Mouse (Mus musculus) kidney, adult 11 months (tissue): Measurements from ENCODE around the gene Fank1.
"Not testable (repeated sequence)": the region's sequence is repeated elsewhere in the genome, so short reads cannot be mapped to it uniquely, and the experiment has no call there.

ENCODE experiments used
- DNase-seq: peaks from one replicate; pipeline ENCODE4 v3.0.0; 2022

Fank1 gene

GRCm38 (mm10) chr7:133842079-133842478 is 65.4 kb downstream of the Fank1 start:
- DNase-seq, result no peak

- peak; percentile 34 for DNase-seq
Observed at GRCm38 (mm10) chr7:133847175-133847574, 70.5 kb downstream of the Fank1 start.

GRCm38 (mm10) chr7:133848180-133848579 is 71.5 kb downstream of the Fank1 start:
- DNase-seq, result no peak

- no peak for DNase-seq
Observed at GRCm38 (mm10) chr7:133850735-133851134, 74.1 kb downstream of the Fank1 start.

- peak; percentile 52 for DNase-seq
Observed at GRCm38 (mm10) chr7:133856278-133856677, 79.6 kb downstream of the Fank1 start.

- no peak for DNase-seq
Observed at GRCm38 (mm10) chr7:133858506-133858905, 81.8 kb downstream of the Fank1 start.

GRCm38 (mm10) chr7:133859548-133859947 is 82.9 kb downstream of the Fank1 start:
- DNase-seq, result no peak

- DNase-seq, result no peak
Observed at GRCm38 (mm10) chr7:133862233-133862632, 85.6 kb downstream of the Fank1 start.

- no peak for DNase-seq
Observed at GRCm38 (mm10) chr7:133862723-133863122, 86.1 kb downstream of the Fank1 start.

- DNase-seq, result no peak
Observed at GRCm38 (mm10) chr7:133863151-133863550, 86.5 kb downstream of the Fank1 start.

GRCm38 (mm10) chr7:133863684-133864083 is 87.0 kb downstream of the Fank1 start:
- DNase-seq, result no peak

GRCm38 (mm10) chr7:133870265-133870664 is 93.6 kb downstream of the Fank1 start:
- no peak for DNase-seq

- no peak for DNase-seq
Observed at GRCm38 (mm10) chr7:133872701-133873100, 96.0 kb downstream of the Fank1 start.

GRCm38 (mm10) chr7:133876139-133876538 is 99.5 kb downstream of the Fank1 start:
- no peak for DNase-seq

- no peak for DNase-seq
Observed at GRCm38 (mm10) chr7:133876646-133877342, 100.1 kb downstream of the Fank1 start.

GRCm38 (mm10) chr7:133879761-133880160 is 103.1 kb downstream of the Fank1 start:
- DNase-seq, result no peak

- DNase-seq, result not testable (repeated sequence)
Observed at GRCm38 (mm10) chr7:133884759-133885431, 108.2 kb downstream of the Fank1 start.

- no peak for DNase-seq
Observed at GRCm38 (mm10) chr7:133888926-133889920, 112.6 kb downstream of the Fank1 start.

- DNase-seq, result no peak
Observed at GRCm38 (mm10) chr7:133889986-133890385, 113.3 kb downstream of the Fank1 start.

GRCm38 (mm10) chr7:133891298-133891697 is 114.6 kb downstream of the Fank1 start:
- DNase-seq, result no peak

- no peak for DNase-seq
Observed at GRCm38 (mm10) chr7:133891796-133892195, 115.1 kb downstream of the Fank1 start.

GRCm38 (mm10) chr7:133899391-133899790 is 122.7 kb downstream of the Fank1 start:
- no peak for DNase-seq

- no peak for DNase-seq
Observed at GRCm38 (mm10) chr7:133908966-133909365, 132.3 kb downstream of the Fank1 start.
